Mouse (Mus musculus): Measurements from ENCODE around the gene Ak5. TPM values are rescaled to one million over a fixed set of nuclear protein-coding genes. Genes with fewer than 3 reads are reported as not detected.

Ak5 gene
- polyA plus RNA-seq, 1 experiment from 2014 or later = 0.09 TPM

GRCm38 (mm10) chr3:152699261-152699660, 31.1 kb upstream of the Ak5 start:
- Histone ChIP-seq H3K36me3 (ENCODE audit: control insufficient read depth, insufficient read depth) (no peaks in the 10 kb centered on the region), H3K4me2 (ENCODE audit: low read depth, low read length) (no peak overlapping the region), H3K9me3 (replicated peaks; ENCODE audit: control insufficient read depth, low read length) (no peaks in the 10 kb centered on the region), H3K4me3 (ENCODE audit: low read depth, low read length) (no peak overlapping the region), H3K27ac (ENCODE audit: low read length) (no peak overlapping the region), H3K27me3 (ENCODE audit: control insufficient read depth, insufficient read depth, low read depth, low read length) (no peaks in the 10 kb centered on the region), H3K9ac (ENCODE audit: low read depth, low read length) (no peak overlapping the region), H3K4me1 (ENCODE audit: control insufficient read depth, low read depth, low read length) (no peaks in the 10 kb centered on the region)
- WGBS (ENCODE audit: insufficient replicate concordance) = 49% methylated on average over 8 of the region's 8 CpGs
- ATAC-seq (ENCODE audit: low read depth) = no peak

DNA sequence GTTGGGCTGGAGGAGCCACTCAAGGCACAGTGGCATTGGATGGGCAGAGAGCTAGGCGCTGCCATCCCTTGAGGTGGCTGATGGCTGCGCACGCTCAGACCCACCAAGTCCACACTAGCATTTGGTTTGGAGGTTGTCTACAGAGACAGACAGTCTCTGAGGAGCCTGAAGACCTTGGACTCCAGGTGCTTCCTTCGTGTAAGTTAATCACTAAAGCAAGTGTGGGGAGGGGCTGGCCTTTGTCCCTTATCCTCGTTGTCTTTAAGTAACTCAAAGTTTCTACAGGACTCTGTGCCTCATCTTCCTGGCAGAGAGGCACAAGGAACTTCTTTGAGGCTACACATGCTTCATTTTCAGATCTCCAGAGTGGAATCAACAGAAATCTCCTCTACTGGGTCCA, 29.9 kb upstream of the Ak5 start:
- no peak overlapping the region for H3K4me2 ChIP-seq (ENCODE audit: low read depth, low read length)
- no peaks in the 10 kb centered on the region for H3K27me3 ChIP-seq (ENCODE audit: control insufficient read depth, insufficient read depth, low read depth, low read length)
- H3K4me3 ChIP-seq (ENCODE audit: low read depth, low read length) = no peak overlapping the region
- WGBS (ENCODE audit: insufficient replicate concordance) = 76% methylated on average over 5 of the region's 5 CpGs
- H3K36me3 ChIP-seq (ENCODE audit: control insufficient read depth, insufficient read depth) = no peaks in the 10 kb centered on the region
- no peaks in the 10 kb centered on the region for H3K9me3 ChIP-seq (replicated peaks; ENCODE audit: control insufficient read depth, low read length)
- no peak overlapping the region for H3K27ac ChIP-seq (ENCODE audit: low read length)
- ATAC-seq (ENCODE audit: low read depth) = no peak
- H3K4me1 ChIP-seq (ENCODE audit: control insufficient read depth, low read depth, low read length) = no peaks in the 10 kb centered on the region
- H3K9ac ChIP-seq (ENCODE audit: low read depth, low read length) = no peak overlapping the region

DNA sequence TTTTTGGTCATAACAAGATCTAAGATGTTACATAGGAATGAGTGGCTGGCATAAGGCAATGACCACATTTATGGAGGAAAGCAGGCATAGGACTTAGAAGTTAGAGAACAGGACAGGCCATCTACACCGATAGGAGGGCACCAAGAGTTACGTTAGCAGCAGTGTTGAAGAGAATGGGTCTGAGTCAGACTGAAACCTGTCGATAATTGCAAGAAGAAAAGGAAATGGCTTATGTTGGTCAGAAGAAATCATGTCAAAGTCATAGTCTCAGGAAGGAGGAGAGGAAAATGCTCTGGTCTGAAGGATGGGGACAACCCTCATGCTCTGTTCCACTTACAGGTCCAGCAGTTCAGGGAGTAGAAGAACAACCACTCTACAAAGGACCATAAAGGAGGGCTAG, 26.8 kb upstream of the Ak5 start:
- Histone ChIP-seq H3K27ac (ENCODE audit: low read length) (no peak overlapping the region), H3K36me3 (ENCODE audit: control insufficient read depth, insufficient read depth) (no peaks in the 10 kb centered on the region), H3K27me3 (ENCODE audit: control insufficient read depth, insufficient read depth, low read depth, low read length) (no peaks in the 10 kb centered on the region), H3K4me2 (ENCODE audit: low read depth, low read length) (no peak overlapping the region), H3K9ac (ENCODE audit: low read depth, low read length) (no peak overlapping the region), H3K4me3 (ENCODE audit: low read depth, low read length) (no peak overlapping the region), H3K4me1 (ENCODE audit: control insufficient read depth, low read depth, low read length) (no peaks in the 10 kb centered on the region), H3K9me3 (replicated peaks; ENCODE audit: control insufficient read depth, low read length) (no peaks in the 10 kb centered on the region)
- WGBS (ENCODE audit: insufficient replicate concordance) = 64% methylated on average over 3 of the region's 3 CpGs
- no peak for ATAC-seq (ENCODE audit: low read depth)

DNA sequence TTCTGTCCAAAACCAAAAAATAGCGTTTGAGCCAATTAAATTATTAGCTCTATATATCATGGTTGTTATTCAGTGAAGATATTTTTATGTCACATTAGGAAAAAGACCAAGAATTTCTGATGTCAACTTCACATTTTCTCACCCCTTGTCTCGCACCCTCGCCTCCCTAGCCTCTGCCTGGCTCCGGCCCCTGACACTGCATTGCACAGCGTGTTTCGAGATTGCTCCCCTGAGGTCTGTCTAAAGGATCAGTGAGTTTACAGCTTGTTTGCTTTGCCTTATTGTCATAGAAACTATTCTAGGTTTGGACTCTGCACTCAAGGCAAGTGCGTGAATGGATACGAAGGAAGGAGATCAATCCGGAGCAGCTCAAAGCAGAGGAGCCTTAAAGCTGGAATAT, 20.9 kb upstream of the Ak5 start:
- Histone ChIP-seq H3K9ac (ENCODE audit: low read depth, low read length) (no peak overlapping the region), H3K27ac (ENCODE audit: low read length) (no peak overlapping the region), H3K4me2 (ENCODE audit: low read depth, low read length) (no peak overlapping the region), H3K27me3 (ENCODE audit: control insufficient read depth, insufficient read depth, low read depth, low read length) (no peaks in the 10 kb centered on the region), H3K4me3 (ENCODE audit: low read depth, low read length) (no peak overlapping the region), H3K4me1 (ENCODE audit: control insufficient read depth, low read depth, low read length) (no peaks in the 10 kb centered on the region), H3K36me3 (ENCODE audit: control insufficient read depth, insufficient read depth) (no peaks in the 10 kb centered on the region), H3K9me3 (replicated peaks; ENCODE audit: control insufficient read depth, low read length) (no peaks in the 10 kb centered on the region)
- no peak for ATAC-seq (ENCODE audit: low read depth)
- 66% methylated on average over 9 of the region's 9 CpGs for WGBS (ENCODE audit: insufficient replicate concordance)

GRCm38 (mm10) chr3:152688532-152688931, 20.4 kb upstream of the Ak5 start:
- 56% methylated on average over 5 of the region's 5 CpGs for WGBS (ENCODE audit: insufficient replicate concordance)
- no peak for ATAC-seq (ENCODE audit: low read depth)
- H3K9me3 ChIP-seq (replicated peaks; ENCODE audit: control insufficient read depth, low read length) = no peaks in the 10 kb centered on the region

DNA sequence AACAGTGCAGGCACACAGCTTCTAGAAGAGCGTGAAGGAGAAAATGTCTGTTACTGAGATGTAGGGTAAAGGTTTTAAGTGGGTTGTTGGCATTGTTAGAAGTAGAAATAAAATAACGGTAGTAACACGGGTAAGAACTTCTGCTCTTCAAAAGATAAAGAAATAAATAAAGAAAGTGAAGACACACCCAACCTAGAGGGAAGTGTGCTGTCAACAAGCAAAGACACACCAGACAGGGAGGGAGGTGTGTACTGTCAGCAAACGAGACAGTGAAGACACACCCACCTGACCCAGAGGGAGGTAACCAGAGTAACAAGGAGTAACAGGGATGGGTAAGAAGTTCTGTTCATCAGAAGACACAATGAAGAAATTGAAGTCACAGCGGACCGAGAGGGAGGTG, 6.5 kb upstream of the Ak5 start:
- ATAC-seq (ENCODE audit: low read depth) = no peak
- H3K4me3 ChIP-seq (ENCODE audit: low read depth, low read length) = no peak overlapping the region
- H3K4me2 ChIP-seq (ENCODE audit: low read depth, low read length) = no peak overlapping the region
- H3K9me3 ChIP-seq (replicated peaks; ENCODE audit: control insufficient read depth, low read length) = no peaks in the 10 kb centered on the region
- 45% methylated on average over 6 of the region's 6 CpGs for WGBS (ENCODE audit: insufficient replicate concordance)
- no peaks in the 10 kb centered on the region for H3K4me1 ChIP-seq (ENCODE audit: control insufficient read depth, low read depth, low read length)
- H3K27ac ChIP-seq (ENCODE audit: low read length) = no peak overlapping the region
- H3K27me3 ChIP-seq (ENCODE audit: control insufficient read depth, insufficient read depth, low read depth, low read length) = no peaks in the 10 kb centered on the region; the same call in 1 of the 2 replicates
- H3K9ac ChIP-seq (ENCODE audit: low read depth, low read length) = no peak overlapping the region
- H3K36me3 ChIP-seq (ENCODE audit: control insufficient read depth, insufficient read depth) = no peaks in the 10 kb centered on the region

More at GRCm38 (mm10) chr3:152688532-152688931, 20.4 kb upstream of the Ak5 start:
- no peak overlapping the region for H3K4me2 ChIP-seq (ENCODE audit: low read depth, low read length)
- no peak overlapping the region for H3K4me3 ChIP-seq (ENCODE audit: low read depth, low read length)
- H3K27me3 ChIP-seq (ENCODE audit: control insufficient read depth, insufficient read depth, low read depth, low read length) = no peaks in the 10 kb centered on the region
- H3K27ac ChIP-seq (ENCODE audit: low read length) = no peak overlapping the region
- no peak overlapping the region for H3K9ac ChIP-seq (ENCODE audit: low read depth, low read length)
- H3K4me1 ChIP-seq (ENCODE audit: control insufficient read depth, low read depth, low read length) = no peaks in the 10 kb centered on the region
- H3K36me3 ChIP-seq (ENCODE audit: control insufficient read depth, insufficient read depth) = no peaks in the 10 kb centered on the region

GRCm38 (mm10) chr3:152669783-152670182, 1.6 kb upstream of the Ak5 start:
- Histone ChIP-seq H3K4me1 (ENCODE audit: control insufficient read depth, low read depth, low read length) (no peaks in the 10 kb centered on the region; the same call in none of the 2 replicates), H3K9ac (ENCODE audit: low read depth, low read length) (no peak overlapping the region), H3K4me3 (ENCODE audit: low read depth, low read length) (no peak overlapping the region), H3K27ac (ENCODE audit: low read length) (no peak overlapping the region), H3K9me3 (replicated peaks; ENCODE audit: control insufficient read depth, low read length) (no peaks in the 10 kb centered on the region), H3K36me3 (ENCODE audit: control insufficient read depth, insufficient read depth) (no peaks in the 10 kb centered on the region), H3K27me3 (ENCODE audit: control insufficient read depth, insufficient read depth, low read depth, low read length) (peaks cover 31% of the 10 kb centered on the region), H3K4me2 (ENCODE audit: low read depth, low read length) (no peak overlapping the region)
- no peak for ATAC-seq (ENCODE audit: low read depth)
- WGBS (ENCODE audit: insufficient replicate concordance) = 44% methylated on average over 3 of the region's 3 CpGs

GRCm38 (mm10) chr3:152668793-152669192, 633 bp upstream of the Ak5 start:
- no peak overlapping the region for H3K4me2 ChIP-seq (ENCODE audit: low read depth, low read length)

DNA sequence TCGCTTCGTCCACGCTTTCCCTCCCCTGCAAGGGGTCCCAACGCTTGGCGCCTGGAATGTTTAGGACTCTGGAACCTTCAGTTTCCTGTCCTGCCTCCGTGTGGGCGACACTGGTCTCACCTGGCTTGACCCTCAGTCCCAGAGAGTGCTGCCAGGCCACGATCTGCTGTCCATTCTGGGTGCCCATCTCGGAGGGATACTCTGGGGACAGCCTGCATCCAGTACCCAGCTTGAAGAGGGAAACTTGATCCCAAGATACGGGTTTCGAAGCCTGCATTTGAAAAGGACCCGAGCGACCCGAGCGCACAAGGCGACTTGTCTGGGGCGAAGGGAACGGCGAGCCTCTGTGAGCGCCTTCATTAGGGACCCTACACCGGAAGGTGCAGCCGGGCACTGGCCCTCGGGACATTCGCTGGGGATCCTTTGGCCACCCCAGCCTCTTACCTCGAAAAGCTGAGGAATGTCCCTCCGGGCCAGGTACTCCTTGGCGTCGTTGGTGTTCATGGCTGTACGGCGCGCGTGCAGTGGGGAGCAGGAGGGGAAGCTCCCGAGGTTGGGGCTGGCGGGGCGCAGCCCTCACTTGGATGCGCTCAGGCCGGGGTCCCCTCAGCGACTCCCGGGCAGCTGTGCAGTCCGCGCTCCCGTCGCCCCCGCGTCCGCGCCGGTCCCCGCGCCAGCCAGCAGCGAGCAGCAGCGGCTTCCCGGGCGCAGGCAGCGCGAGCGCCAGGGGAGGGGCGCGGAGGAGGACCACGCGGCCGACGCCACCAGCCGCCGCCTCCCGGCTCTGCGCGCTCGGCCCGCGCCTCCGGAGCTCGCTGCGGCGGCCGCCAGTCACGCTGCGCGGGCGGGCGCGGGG, 576 bp downstream of the Ak5 start:
- no peak for ATAC-seq (ENCODE audit: low read depth)
- Histone ChIP-seq H3K4me1 (ENCODE audit: control insufficient read depth, low read depth, low read length) (no peaks in the 10 kb centered on the region; the same call in none of the 2 replicates), H3K9me3 (replicated peaks; ENCODE audit: control insufficient read depth, low read length) (no peaks in the 10 kb centered on the region), H3K4me3 (ENCODE audit: low read depth, low read length) (peak overlapping the region; percentile 33), H3K27me3 (ENCODE audit: control insufficient read depth, insufficient read depth, low read depth, low read length) (peaks cover 31% of the 10 kb centered on the region), H3K4me2 (ENCODE audit: low read depth, low read length) (peak overlapping the region; percentile 47), H3K27ac (ENCODE audit: low read length) (no peak overlapping the region), H3K36me3 (ENCODE audit: control insufficient read depth, insufficient read depth) (no peaks in the 10 kb centered on the region), H3K9ac (ENCODE audit: low read depth, low read length) (no peak overlapping the region)
- WGBS (ENCODE audit: insufficient replicate concordance) = 1% methylated on average over 79 of the region's 82 CpGs

More at GRCm38 (mm10) chr3:152668793-152669192, 633 bp upstream of the Ak5 start:
- no peaks in the 10 kb centered on the region for H3K9me3 ChIP-seq (replicated peaks; ENCODE audit: control insufficient read depth, low read length)
- 51% methylated on average over 2 of the region's 2 CpGs for WGBS (ENCODE audit: insufficient replicate concordance)
- no peak overlapping the region for H3K27ac ChIP-seq (ENCODE audit: low read length)
- H3K4me1 ChIP-seq (ENCODE audit: control insufficient read depth, low read depth, low read length) = no peaks in the 10 kb centered on the region; the same call in none of the 2 replicates
- no peaks in the 10 kb centered on the region for H3K36me3 ChIP-seq (ENCODE audit: control insufficient read depth, insufficient read depth)
- no peak for ATAC-seq (ENCODE audit: low read depth)
- no peak overlapping the region for H3K4me3 ChIP-seq (ENCODE audit: low read depth, low read length)
- peaks cover 31% of the 10 kb centered on the region for H3K27me3 ChIP-seq (ENCODE audit: control insufficient read depth, insufficient read depth, low read depth, low read length)
- H3K9ac ChIP-seq (ENCODE audit: low read depth, low read length) = no peak overlapping the region

Measured in liver, embryonic 16.5 days (tissue).